Mouse (Mus musculus) hindbrain, embryonic 16.5 days (tissue): ENCODE results near the gene Nelfe. TPM values are rescaled to one million over a fixed set of nuclear protein-coding genes. Genes with fewer than 3 reads are reported as not detected.
"Not testable (repeated sequence)": the region's sequence is repeated elsewhere in the genome, so short reads cannot be mapped to it uniquely, and the experiment has no call there.

Experiments
- ATAC-seq: fragments of 200-750 bp; cut with Nextera tagmentation; 2 replicates; pipeline ENCODE4 v1.8.0; 2017; ENCODE audit warnings: moderate TSS enrichment, moderate library complexity
- H3K27ac ChIP-seq: fragments of 300-500 bp; sonication (generic); 2 replicates; pipeline ENCODE4 v1.5.1; 2014; ENCODE audit warnings: low read depth, mild to moderate bottlenecking, control low read depth, low read length, moderate library complexity
- H3K27me3 ChIP-seq: fragments of 300-500 bp; sonication (generic); replicated peaks from 2 replicates; pipeline ENCODE4 v1.6.1; 2014; ENCODE audit warnings: low read length; ENCODE audit not compliant: control insufficient read depth, insufficient read depth
- H3K36me3 ChIP-seq: fragments of 300-500 bp; sonication (generic); 2 replicates; pipeline ENCODE4 v1.6.1; 2014; ENCODE audit warnings: mild to moderate bottlenecking, low read length, moderate library complexity, mixed read lengths; ENCODE audit not compliant: control insufficient read depth, insufficient read depth
- H3K4me1 ChIP-seq: fragments of 300-500 bp; sonication (generic); 2 replicates; pipeline ENCODE4 v1.6.1; 2014; ENCODE audit warnings: low read depth, low read length; ENCODE audit not compliant: control insufficient read depth, insufficient read depth
- H3K4me2 ChIP-seq: fragments of 300-500 bp; sonication (generic); 2 replicates; pipeline ENCODE4 v1.6.1; 2014; ENCODE audit warnings: mild to moderate bottlenecking, low read length, control low read depth, moderate library complexity
- H3K4me3 ChIP-seq: fragments of 300-500 bp; sonication (generic); 2 replicates; pipeline ENCODE4 v1.5.1; 2014; ENCODE audit warnings: mild to moderate bottlenecking, low read length, control low read depth, moderate library complexity
- H3K9ac ChIP-seq: fragments of 300-500 bp; sonication (generic); 2 replicates; pipeline ENCODE4 v1.6.1; 2014; ENCODE audit warnings: low read depth, mild to moderate bottlenecking, control low read depth, low read length, moderate library complexity
- H3K9me3 ChIP-seq: fragments of 300-500 bp; sonication (generic); 2 replicates; pipeline ENCODE4 v1.6.1; 2014; ENCODE audit warnings: mild to moderate bottlenecking, low read length, moderate library complexity; ENCODE audit not compliant: control insufficient read depth
- WGBS: fragments of 180-500 bp; shearing (Covaris S2); extraction: QIAGEN DNeasy Blood & Tissue Kit; methylation state at CpG from one replicate; pipeline ENCODE4 v1.1.7; 2014; 5-methylcytosine and 5-hydroxymethylcytosine counted together
- polyA plus RNA-seq: library from polyadenylated mRNA; unstranded; fragments of >200 nt; fragmentation: Nextera tagmentation; extraction: Ambion mirVana; gene quantifications from 2 replicates; pipeline ENCODE4 v1.2.1, GENCODE M21; 2015

Nelfe gene
- polyA plus RNA-seq, 1 experiment from 2014 or later, result 78.9 TPM

DNA sequence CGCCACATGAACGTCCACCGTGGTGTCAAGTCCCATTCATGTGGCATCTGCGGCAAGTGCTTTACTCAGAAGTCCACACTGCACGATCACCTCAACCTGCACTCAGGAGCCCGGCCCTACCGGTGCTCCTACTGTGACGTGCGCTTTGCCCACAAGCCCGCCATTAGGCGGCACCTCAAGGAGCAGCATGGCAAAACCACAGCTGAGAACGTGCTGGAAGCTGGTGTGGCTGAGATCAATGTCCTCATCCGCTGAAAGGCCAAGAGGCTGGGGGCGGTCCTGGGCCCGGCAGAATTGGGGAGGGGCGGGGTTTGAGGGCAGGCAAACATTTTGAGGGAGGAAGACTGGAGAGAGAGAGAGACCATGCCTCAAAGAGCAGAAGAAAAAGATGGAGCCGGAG, 46.2 kb downstream of the Nelfe start:
- no peak for ATAC-seq
- no peaks in the 10 kb centered on the region for H3K27me3 ChIP-seq
- peaks cover 3% of the 10 kb centered on the region; the same call in 1 of the 2 replicates for H3K36me3 ChIP-seq
- no peak overlapping the region for H3K4me3 ChIP-seq
- no peaks in the 10 kb centered on the region for H3K9me3 ChIP-seq
- H3K27ac ChIP-seq, result no peak overlapping the region
- 87% methylated on average over 17 of the region's 17 CpGs for WGBS
- H3K4me1 ChIP-seq, result peaks cover 37% of the 10 kb centered on the region
- H3K4me2 ChIP-seq, result peak overlapping the region; percentile 67
- no peak overlapping the region; the same call in 1 of the 2 replicates for H3K9ac ChIP-seq

- Histone ChIP-seq H3K4me3 (peak overlapping the region; percentile 87), H3K4me1 (peaks cover 37% of the 10 kb centered on the region), H3K9ac (peak overlapping the region; percentile 98), H3K27ac (peak overlapping the region; percentile 98), H3K4me2 (peak overlapping the region; percentile 87), H3K9me3 (no peaks in the 10 kb centered on the region), H3K36me3 (peaks cover 3% of the 10 kb centered on the region; the same call in 1 of the 2 replicates), H3K27me3 (no peaks in the 10 kb centered on the region)
- ATAC-seq, result no peak
- WGBS, result 15% methylated on average over 10 of the region's 10 CpGs
Measured at GRCm38 (mm10) chr17:34897373-34898159, 47.4 kb downstream of the Nelfe start.

DNA sequence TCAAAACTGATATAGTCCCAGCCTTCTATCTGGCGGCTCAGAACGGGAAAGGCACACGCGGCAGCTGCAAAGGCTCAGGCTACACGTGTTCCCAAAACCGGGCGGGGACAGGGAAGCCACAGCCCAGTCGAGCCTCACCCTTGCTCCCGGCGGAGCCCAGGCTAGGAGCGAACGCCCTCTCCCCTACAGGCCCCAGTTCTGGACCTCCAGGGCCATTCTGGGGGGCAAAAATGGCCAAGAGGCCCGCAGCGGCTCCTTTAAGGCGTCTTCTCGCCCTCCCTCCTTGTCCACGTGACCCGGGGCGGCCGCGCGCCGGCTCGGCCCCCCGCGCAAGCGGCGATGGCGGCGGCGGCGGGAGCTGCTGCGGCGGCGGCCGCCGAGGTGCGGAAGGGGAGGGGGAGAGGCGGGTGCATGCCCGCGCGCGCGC, 48.0 kb downstream of the Nelfe start, which contains the start of the genes C2 and Ehmt2:
C2 (minus strand) TSS at position 106 of the 427 bp plus-strand sequence.
Ehmt2 (plus strand) TSS at position 310 of the 427 bp plus-strand sequence.
- under 1% methylated on average over 21 of the region's 44 CpGs for WGBS
- H3K36me3 ChIP-seq, result peaks cover 9% of the 10 kb centered on the region
- peak within 1 kb of the TSS; percentile 87 for H3K4me3 ChIP-seq
- ATAC-seq, result peak; percentile 37
- peak within 1 kb of the TSS; percentile 98 for H3K27ac ChIP-seq
- H3K4me1 ChIP-seq, result peaks cover 37% of the 10 kb centered on the region
- peak within 1 kb of the TSS; percentile 87 for H3K4me2 ChIP-seq
- H3K9me3 ChIP-seq, result no peaks in the 10 kb centered on the region
- H3K9ac ChIP-seq, result peak within 1 kb of the TSS; percentile 98
- H3K27me3 ChIP-seq, result no peaks in the 10 kb centered on the region

- Histone ChIP-seq H3K4me2 (peak overlapping the region; percentile 87), H3K9ac (peak overlapping the region; percentile 98), H3K4me1 (peaks cover 34% of the 10 kb centered on the region), H3K36me3 (peaks cover 13% of the 10 kb centered on the region), H3K4me3 (peak overlapping the region; percentile 87), H3K27me3 (no peaks in the 10 kb centered on the region), H3K9me3 (no peaks in the 10 kb centered on the region), H3K27ac (peak overlapping the region; percentile 98)
- ATAC-seq, result no peak
- WGBS, result 0% methylated on average over 17 of the region's 47 CpGs
Measured at GRCm38 (mm10) chr17:34898706-34899052, 48.5 kb downstream of the Nelfe start.

GRCm38 (mm10) chr17:34899053-34899889, 49.1 kb downstream of the Nelfe start:
- peak overlapping the region; percentile 98 for H3K27ac ChIP-seq
- H3K4me1 ChIP-seq, result peaks cover 34% of the 10 kb centered on the region
- no peaks in the 10 kb centered on the region for H3K9me3 ChIP-seq
- H3K9ac ChIP-seq, result peak overlapping the region; percentile 98
- no peaks in the 10 kb centered on the region for H3K27me3 ChIP-seq
- ATAC-seq, result no peak
- peaks cover 15% of the 10 kb centered on the region for H3K36me3 ChIP-seq
- H3K4me3 ChIP-seq, result peak overlapping the region; percentile 87
- under 1% methylated on average over 35 of the region's 45 CpGs for WGBS
- H3K4me2 ChIP-seq, result peak overlapping the region; percentile 87

DNA sequence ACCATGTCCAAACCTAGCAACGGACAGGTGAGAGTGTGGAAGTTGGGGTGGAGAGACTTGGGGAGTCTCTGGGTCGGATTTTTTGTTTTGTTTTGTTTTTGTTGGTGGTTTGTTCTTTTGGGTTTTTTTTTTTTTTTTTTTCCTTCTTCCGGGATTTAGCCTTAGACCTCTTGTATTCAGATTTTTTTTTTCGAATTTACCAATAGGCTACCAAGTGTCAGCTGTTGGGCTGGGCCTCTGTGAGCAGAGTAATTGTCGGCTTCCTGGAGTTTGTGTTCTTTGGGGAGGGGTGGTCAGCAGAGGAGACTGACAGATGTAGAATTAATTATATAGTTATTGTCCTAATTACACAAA, 49.7 kb downstream of the Nelfe start:
- Histone ChIP-seq H3K36me3 (peaks cover 19% of the 10 kb centered on the region), H3K4me3 (peak overlapping the region; percentile 87), H3K27ac (peak overlapping the region; percentile 98; the same call in 1 of the 2 replicates), H3K9me3 (no peaks in the 10 kb centered on the region), H3K4me1 (peaks cover 34% of the 10 kb centered on the region), H3K9ac (peak overlapping the region; percentile 98), H3K4me2 (peak overlapping the region; percentile 87), H3K27me3 (no peaks in the 10 kb centered on the region)
- 3% methylated on average over 5 of the region's 5 CpGs for WGBS
- no peak for ATAC-seq

GRCm38 (mm10) chr17:34900826-34901225, 50.6 kb downstream of the Nelfe start:
- H3K9ac ChIP-seq, H3K4me3 ChIP-seq, H3K4me2 ChIP-seq, H3K27me3 ChIP-seq, H3K27ac ChIP-seq, H3K9me3 ChIP-seq, ATAC-seq: not testable (repeated sequence)
- Histone ChIP-seq H3K36me3 (peaks cover 27% of the 10 kb centered on the region), H3K4me1 (peaks cover 28% of the 10 kb centered on the region)

- H3K4me2 ChIP-seq, ATAC-seq, H3K9ac ChIP-seq, H3K9me3 ChIP-seq, H3K27me3 ChIP-seq, H3K4me3 ChIP-seq, H3K27ac ChIP-seq: not testable (repeated sequence)
- peaks cover 18% of the 10 kb centered on the region for H3K4me1 ChIP-seq
- 91% methylated on average over 9 of the region's 10 CpGs for WGBS
- H3K36me3 ChIP-seq, result peaks cover 35% of the 10 kb centered on the region
Measured at GRCm38 (mm10) chr17:34901948-34902347, 51.8 kb downstream of the Nelfe start.

DNA sequence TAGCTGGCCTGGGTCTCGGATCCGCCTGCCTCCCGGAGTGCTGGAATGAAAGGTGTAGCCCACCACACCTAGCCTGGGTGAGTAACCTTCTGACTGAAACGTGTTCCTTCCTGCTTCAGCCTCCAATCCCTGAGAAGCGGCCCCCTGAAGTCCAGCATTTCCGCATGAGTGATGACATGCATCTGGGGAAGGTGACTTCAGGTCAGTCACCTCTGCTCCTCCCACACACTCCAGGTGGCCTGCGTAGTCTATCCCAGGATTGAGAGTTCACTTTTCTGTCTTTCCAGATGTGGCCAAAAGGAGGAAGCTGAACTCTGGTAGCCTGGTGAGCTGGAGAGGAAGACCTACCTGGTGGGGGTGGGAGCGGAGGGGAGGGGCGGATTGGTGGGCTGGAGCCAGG, 52.7 kb downstream of the Nelfe start:
- Histone ChIP-seq H3K4me2 (no peak overlapping the region), H3K9ac (no peak overlapping the region), H3K27ac (no peak overlapping the region), H3K4me1 (peaks cover 9% of the 10 kb centered on the region), H3K9me3 (no peaks in the 10 kb centered on the region), H3K4me3 (no peak overlapping the region), H3K27me3 (no peaks in the 10 kb centered on the region), H3K36me3 (peaks cover 43% of the 10 kb centered on the region)
- 93% methylated on average over 9 of the region's 9 CpGs for WGBS
- ATAC-seq, result no peak
